ENCODE assay signal across 10 mouse cellular contexts in genomic region chr15:85206703-85207075, GRCm38 (mm10). TPM values are rescaled to one million over a fixed set of nuclear protein-coding genes. Genes with fewer than 3 reads are reported as not detected.
A peak's percentile ranks its signal among the peaks of the same experiment; 100 is the strongest.
DNase-seq lines count a peak whose midpoint lies in the region; ATAC-seq and TF ChIP-seq lines count a peak whose summit lies in the region.
"Had no signal": no experiment of that assay in that cellular context is flagged by ENCODE, and none has a peak within 500 bp of the region (broad histone marks: within the 10 kb centered on the region; RNA-seq: fewer than 3 reads in every experiment).

No protein-coding gene starts in this region.

- ATAC-seq in lung, postnatal 0 days = no peak
- no peak for ATAC-seq in liver, embryonic 14.5 days (ENCODE audit: insufficient read depth)
- ATAC-seq: activated CD4-positive, CD25-positive, alpha-beta regulatory T cell, adult 4 months had no signal

- H3K4me3 ChIP-seq in gastrocnemius, adult 2 months = peak overlapping the region; percentile 73
- peak overlapping the region; percentile 44; the same call in 1 of the 2 replicates for H3K4me3 ChIP-seq in lung, postnatal 0 days (ENCODE audit: low read depth, low read length)
- peak overlapping the region in 1 of 2 experiments; percentile 35; a peak in 2 of 4 replicates for H3K4me3 ChIP-seq in liver, embryonic 14.5 days (ENCODE audit: insufficient read depth in 1 of 2, low read depth in 2 of 2, low read length in 2 of 2)
- no peak overlapping the region for H3K4me3 ChIP-seq in thymus, adult 2 months (ENCODE audit: control insufficient read depth, insufficient read depth, low read length)

- TF ChIP-seq CTCF in gastrocnemius, adult 2 months (IDR thresholded peaks at IDR 0.05) = no peak
- no peak for TF ChIP-seq CTCF in lung, postnatal 0 days (IDR thresholded peaks at IDR 0.05)
- TF ChIP-seq CTCF in liver, embryonic 14.5 days (IDR thresholded peaks at IDR 0.05; ENCODE audit: low read depth) = no peak
- no peak for TF ChIP-seq CTCF in thymus, adult 2 months (IDR thresholded peaks at IDR 0.05; ENCODE audit: borderline replicate concordance, control insufficient read depth, extremely low read depth, insufficient read depth, low read length, poor library complexity)

- no peak for TF ChIP-seq EP300 in lung, postnatal 0 days (IDR thresholded peaks at IDR 0.05)
- TF ChIP-seq EP300 in liver, embryonic 14.5 days (IDR thresholded peaks at IDR 0.05; ENCODE audit: low read depth) = no peak

- H3K9ac ChIP-seq in lung, postnatal 0 days (replicated peaks; ENCODE audit: low read depth) = no peak overlapping the region
- no peak overlapping the region for H3K9ac ChIP-seq in liver, embryonic 14.5 days (replicated peaks)

- intact Hi-C loops in gastrocnemius, adult 2 months (cut with DNase I) = no loop called here

- H3K27ac ChIP-seq in gastrocnemius, adult 2 months = peak overlapping the region; percentile 29; the same call in 1 of the 2 replicates
- no peak overlapping the region for H3K27ac ChIP-seq in lung, postnatal 0 days (ENCODE audit: low read length)
- H3K27ac ChIP-seq in liver, embryonic 14.5 days = no peak overlapping the region
- H3K27ac ChIP-seq in thymus, adult 2 months (ENCODE audit: control insufficient read depth, insufficient read depth, low read length) = no peak overlapping the region

- TF ChIP-seq POLR2A in thymus, adult 2 months (IDR thresholded peaks at IDR 0.05; ENCODE audit: control insufficient read depth, extremely low read depth, insufficient read depth, low read length, poor library complexity) = no peak

- WGBS in lung, postnatal 0 days = 23% methylated on average over 3 of the region's 3 CpGs
- WGBS in liver, embryonic 14.5 days (ENCODE audit: insufficient replicate concordance) = 41% methylated on average over 3 of the region's 3 CpGs
- 84% methylated on average over 3 of the region's 3 CpGs for WGBS in thymus, adult 2 months

- no peaks in the 10 kb centered on the region for H3K27me3 ChIP-seq in lung, postnatal 0 days (replicated peaks; ENCODE audit: insufficient read depth, low read length)
- peaks cover 7% of the 10 kb centered on the region for H3K27me3 ChIP-seq in liver, embryonic 14.5 days (ENCODE audit: control insufficient read depth, insufficient read depth, low read length)
- H3K27me3 ChIP-seq in thymus, adult 2 months (ENCODE audit: control insufficient read depth, insufficient read depth, low read length) = no peaks in the 10 kb centered on the region

- no peaks in the 10 kb centered on the region for H3K9me3 ChIP-seq in lung, postnatal 0 days (ENCODE audit: low read length)
- no peaks in the 10 kb centered on the region; the same call in 1 of the 2 replicates for H3K9me3 ChIP-seq in liver, embryonic 14.5 days (ENCODE audit: control insufficient read depth, low read length)

- H3K4me1 ChIP-seq in lung, postnatal 0 days (ENCODE audit: insufficient read depth, low read depth, low read length) = no peaks in the 10 kb centered on the region
- no peaks in the 10 kb centered on the region for H3K4me1 ChIP-seq in liver, embryonic 14.5 days (replicated peaks; ENCODE audit: control insufficient read depth in 2 of 2, insufficient read depth in 2 of 2, low read length in 1 of 2)
- H3K4me1 ChIP-seq in thymus, adult 2 months (replicated peaks; ENCODE audit: control insufficient read depth, insufficient read depth, low read length) = peaks cover 6% of the 10 kb centered on the region; the same call in 1 of the 2 replicates

- H3K4me2 ChIP-seq in lung, postnatal 0 days (replicated peaks; ENCODE audit: low read depth, low read length) = peak overlapping the region; percentile 85
- H3K4me2 ChIP-seq in liver, embryonic 14.5 days (ENCODE audit: low read depth) = peak overlapping the region; percentile 51

- no peaks in the 10 kb centered on the region for H3K36me3 ChIP-seq in lung, postnatal 0 days (ENCODE audit: insufficient read depth, low read length)
- no peaks in the 10 kb centered on the region for H3K36me3 ChIP-seq in liver, embryonic 14.5 days (replicated peaks; ENCODE audit: control insufficient read depth, insufficient read depth, low read depth)
- H3K36me3 ChIP-seq in thymus, adult 2 months (ENCODE audit: control insufficient read depth, insufficient read depth, low read length) = no peaks in the 10 kb centered on the region

- DNase-seq in gastrocnemius, adult 2 months = no peak
- DNase-seq in gastrocnemius, adult 8-10 months (ENCODE audit: low spot score in 2 of 2) = no peak
- no peak for DNase-seq in lung, postnatal 0 days (ENCODE audit: low spot score)
- DNase-seq in lung, postnatal 4 days = no peak
- DNase-seq in liver, embryonic 14.5 days (ENCODE audit: low read depth in 3 of 3, low spot score in 3 of 3) = no peak
- DNase-seq in adrenal gland, postnatal 10 days = no peak
- no peak for DNase-seq in thymus, adult 2 months
- DNase-seq in left cerebral cortex, adult 11 months (ENCODE audit: low spot score) = no peak

RNA-seq across cellular contexts. Expression of gene Fbln1, which starts 0.9 kb away (rescaled TPM):
- 10 to 100 TPM in 1 of 2 experiments, 1 to 10 TPM in 1; 6.5 to 20.9 TPM for total RNA-seq in gastrocnemius, adult 2 months (2021)
- total RNA-seq in gastrocnemius, adult 8-10 months (2022) = 10 to 100 TPM in 1 of 4 experiments, 1 to 10 TPM in 3; 2.5 to 13.1 (median 5.3) TPM
- 45.7 and 51.2 TPM in 2 replicates for polyA plus RNA-seq in lung, postnatal 0 days (2015; fragmentation: Nextera tagmentation; extraction: Ambion mirVana)
- polyA plus RNA-seq in liver, embryonic 14.5 days (2012; rRNA removed) = 5.2 and 5.4 TPM in 2 replicates
- 4.9 and 6.0 TPM in 2 replicates for polyA plus RNA-seq in liver, embryonic 14.5 days (2014; fragmentation: Nextera tagmentation; extraction: Ambion mirVana)
- total RNA-seq in adrenal gland, postnatal 10 days (2021) = 10 to 100 TPM; 44.1 to 46.3 TPM
- 28.6 and 46.8 TPM in 2 replicates for polyA plus RNA-seq in thymus, adult 2 months (2012; rRNA removed)
- total RNA-seq: neutrophil, adult 5-6 weeks had no signal
